Mouse (Mus musculus): ENCODE measurements around the gene Mpo. TPM values are rescaled to one million over a fixed set of nuclear protein-coding genes. Genes with fewer than 3 reads are reported as not detected.

Mpo gene
- polyA plus RNA-seq, 1 experiment from 2014 or later: 0.08 TPM

GRCm38 (mm10) chr11:87847884-87848283 is 54.5 kb downstream of the Mpo start:
- WGBS: 75% methylated on average over 6 of the region's 6 CpGs
- Histone ChIP-seq H3K4me2 (ENCODE audit: low read length) (no peak overlapping the region), H3K36me3 (ENCODE audit: control insufficient read depth, insufficient read depth, low read length) (no peaks in the 10 kb centered on the region), H3K9ac (ENCODE audit: low read depth, low read length) (no peak overlapping the region), H3K9me3 (replicated peaks; ENCODE audit: control insufficient read depth, low read length, poor library complexity, severe bottlenecking) (no peaks in the 10 kb centered on the region), H3K4me1 (ENCODE audit: control insufficient read depth, insufficient read depth, low read length) (peaks cover 3% of the 10 kb centered on the region), H3K27ac (ENCODE audit: low read length) (no peak overlapping the region), H3K4me3 (ENCODE audit: low read depth, low read length) (no peak overlapping the region), H3K27me3 (ENCODE audit: control insufficient read depth, insufficient read depth, low read depth, low read length) (no peaks in the 10 kb centered on the region)
- no peak for ATAC-seq

GRCm38 (mm10) chr11:87852690-87853596 is 59.6 kb downstream of the Mpo start, which contains the start of gene Mks1:
Mks1 (plus strand) TSS chr11:87853215.
- Histone ChIP-seq H3K4me1 (ENCODE audit: control insufficient read depth, insufficient read depth, low read length) (peaks cover 7% of the 10 kb centered on the region), H3K4me3 (ENCODE audit: low read depth, low read length) (peak within 1 kb of the TSS; percentile 66), H3K27me3 (ENCODE audit: control insufficient read depth, insufficient read depth, low read depth, low read length) (no peaks in the 10 kb centered on the region), H3K36me3 (ENCODE audit: control insufficient read depth, insufficient read depth, low read length) (no peaks in the 10 kb centered on the region), H3K9me3 (replicated peaks; ENCODE audit: control insufficient read depth, low read length, poor library complexity, severe bottlenecking) (no peaks in the 10 kb centered on the region), H3K9ac (ENCODE audit: low read depth, low read length) (peak within 1 kb of the TSS; percentile 62), H3K4me2 (ENCODE audit: low read length) (peak within 1 kb of the TSS; percentile 86), H3K27ac (ENCODE audit: low read length) (peak within 1 kb of the TSS; percentile 83)
- peak; percentile 97 for ATAC-seq
- WGBS: 4% methylated on average over 40 of the region's 40 CpGs

DNA sequence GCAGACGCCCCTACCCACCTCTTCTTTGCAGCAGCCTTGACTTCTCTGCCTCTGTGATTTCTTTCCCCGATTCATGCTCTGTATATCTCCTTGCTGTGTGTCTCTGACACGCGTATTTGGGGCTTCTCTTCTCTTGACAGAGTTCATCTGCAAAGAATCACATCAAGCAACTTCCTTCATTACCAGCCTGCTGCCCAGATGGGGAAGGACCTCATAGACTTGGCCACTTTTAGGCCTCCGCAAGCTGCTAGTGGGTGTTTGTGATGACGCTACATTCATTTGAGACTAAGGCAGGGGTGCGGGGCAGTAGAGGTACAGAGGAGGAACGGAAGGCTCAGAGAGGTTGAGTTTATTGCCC is 60.2 kb downstream of the Mpo start:
- Histone ChIP-seq H3K4me3 (ENCODE audit: low read depth, low read length) (peak overlapping the region; percentile 66), H3K27me3 (ENCODE audit: control insufficient read depth, insufficient read depth, low read depth, low read length) (no peaks in the 10 kb centered on the region), H3K36me3 (ENCODE audit: control insufficient read depth, insufficient read depth, low read length) (no peaks in the 10 kb centered on the region), H3K4me2 (ENCODE audit: low read length) (peak overlapping the region; percentile 86), H3K4me1 (ENCODE audit: control insufficient read depth, insufficient read depth, low read length) (peaks cover 7% of the 10 kb centered on the region), H3K9ac (ENCODE audit: low read depth, low read length) (peak overlapping the region; percentile 62), H3K27ac (ENCODE audit: low read length) (peak overlapping the region; percentile 83), H3K9me3 (replicated peaks; ENCODE audit: control insufficient read depth, low read length, poor library complexity, severe bottlenecking) (no peaks in the 10 kb centered on the region)
- WGBS: 25% methylated on average over 8 of the region's 8 CpGs
- ATAC-seq: peak; percentile 22; the same call in 1 of the 2 replicates

MicroRNAs encoded within 50 kb of the gene (microRNA counts, 519-probe panel; counts per million panel counts)
- microRNA mmu-miR-142-3p (2,315 counts per million, percentile 69 among the panel's probes with 10 or more counts), microRNA mmu-miR-142-5p (2,983 counts per million, percentile 87 among the panel's probes with 10 or more counts)

Small RNA genes lying within 50 kb of the gene (microRNA-seq; reads per million reads assigned to microRNA genes)
- gene Mir142 (not detected), gene Mir142b (not detected)

Other genes starting within 250 kb of the Mpo start
- gene Gm11492, start 226.9 kb upstream of the Mpo start, polyA plus RNA-seq (2015; fragmentation: Nextera tagmentation; extraction: Ambion mirVana): not detected in 2 replicates
- gene Sept4, start 224.7 kb upstream of the Mpo start, polyA plus RNA-seq (2015; fragmentation: Nextera tagmentation; extraction: Ambion mirVana): 32.5 and 33.6 TPM in 2 replicates
- 54.5 and 58.2 TPM in 2 replicates for gene Mtmr4, start 201.4 kb upstream of the Mpo start, polyA plus RNA-seq (2015; fragmentation: Nextera tagmentation; extraction: Ambion mirVana)
- 0.39 and 0.57 TPM in 2 replicates for gene Hsf5, start 176.4 kb upstream of the Mpo start, polyA plus RNA-seq (2015; fragmentation: Nextera tagmentation; extraction: Ambion mirVana)
- 0.68 and 1.4 TPM in 2 replicates for gene Rnf43, start 130.9 kb upstream of the Mpo start, polyA plus RNA-seq (2015; fragmentation: Nextera tagmentation; extraction: Ambion mirVana)
- 127 TPM in 2 replicates for gene Supt4a, start 56.0 kb upstream of the Mpo start, polyA plus RNA-seq (2015; fragmentation: Nextera tagmentation; extraction: Ambion mirVana)
- 62.6 and 68.5 TPM in 2 replicates for gene Tspoap1, start 33.0 kb upstream of the Mpo start, polyA plus RNA-seq (2015; fragmentation: Nextera tagmentation; extraction: Ambion mirVana)
- 1.9 and 3.8 TPM in 2 replicates for gene Lpo, start 34.7 kb downstream of the Mpo start, polyA plus RNA-seq (2015; fragmentation: Nextera tagmentation; extraction: Ambion mirVana)
- gene Mks1, start 59.6 kb downstream of the Mpo start, polyA plus RNA-seq (2015; fragmentation: Nextera tagmentation; extraction: Ambion mirVana): 11.0 and 13.2 TPM in 2 replicates
- 0.34 and 0.57 TPM in 2 replicates for gene Epx, start 82.0 kb downstream of the Mpo start, polyA plus RNA-seq (2015; fragmentation: Nextera tagmentation; extraction: Ambion mirVana)
- not detected in 2 replicates for gene Olfr462, start 98.7 kb downstream of the Mpo start, polyA plus RNA-seq (2015; fragmentation: Nextera tagmentation; extraction: Ambion mirVana)
- gene Olfr463, start 103.8 kb downstream of the Mpo start, polyA plus RNA-seq (2015; fragmentation: Nextera tagmentation; extraction: Ambion mirVana): not detected in 2 replicates
- gene Olfr464, start 127.4 kb downstream of the Mpo start, polyA plus RNA-seq (2015; fragmentation: Nextera tagmentation; extraction: Ambion mirVana): 0.20 TPM in 2 replicates
- 57.3 and 58.8 TPM in 2 replicates for gene Dynll2, start 194.0 kb downstream of the Mpo start, polyA plus RNA-seq (2015; fragmentation: Nextera tagmentation; extraction: Ambion mirVana)